ENCODE assay signal across 22 mouse cellular contexts in genomic region chr2:74675666-74676282, GRCm38 (mm10). TPM values are rescaled to one million over a fixed set of nuclear protein-coding genes. Genes with fewer than 3 reads are reported as not detected.
DNase-seq lines count a peak whose midpoint lies in the region; ATAC-seq and TF ChIP-seq lines count a peak whose summit lies in the region.
"Had no signal": no experiment of that assay in that cellular context is flagged by ENCODE, and none has a peak within 500 bp of the region (broad histone marks: within the 10 kb centered on the region; RNA-seq: fewer than 3 reads in every experiment).

No protein-coding gene starts in this region.

- peak overlapping the region; percentile 28 for H3K4me3 ChIP-seq in kidney, embryonic 16.5 days (ENCODE audit: low read length)
- H3K4me3 ChIP-seq in E14TG2a.4 (replicated peaks; ENCODE audit: low read length), result peak overlapping the region; percentile 54
- 0 out of 2 replicates have a peak overlapping the region, but pooled peaks have one; percentile 5 for H3K4me3 ChIP-seq in ES-Bruce4 (ENCODE audit: low read depth, low read length)
- H3K4me3 ChIP-seq in limb, embryonic 13.5 days, result peak overlapping the region; percentile 79
- H3K4me3 ChIP-seq: forebrain, embryonic 10.5 days; hindbrain, embryonic 15.5 days had no signal

- TF ChIP-seq CTCF in E14TG2a.4 (conservative IDR thresholded peaks at IDR 0.05; ENCODE audit: low read length) (no peak), ES-Bruce4 (IDR thresholded peaks at IDR 0.05; ENCODE audit: low read depth, low read length) (no peak)

- peaks cover 66% of the 10 kb centered on the region for H3K27me3 ChIP-seq in kidney, embryonic 16.5 days (ENCODE audit: insufficient read depth, low read length)
- H3K27me3 ChIP-seq in E14TG2a.4 (ENCODE audit: insufficient read depth, low read length), result peaks cover 99% of the 10 kb centered on the region
- H3K27me3 ChIP-seq in ES-Bruce4 (ENCODE audit: control insufficient read depth, insufficient read depth, low read length, poor library complexity, severe bottlenecking), result peaks cover 61% of the 10 kb centered on the region
- peaks cover 61% of the 10 kb centered on the region for H3K27me3 ChIP-seq in limb, embryonic 13.5 days

- peaks cover 56% of the 10 kb centered on the region for H3K4me1 ChIP-seq in kidney, embryonic 16.5 days (ENCODE audit: insufficient read depth, low read length)
- H3K4me1 ChIP-seq in E14TG2a.4 (replicated peaks; ENCODE audit: low read depth, low read length), result peaks cover 52% of the 10 kb centered on the region
- peaks cover 2% of the 10 kb centered on the region for H3K4me1 ChIP-seq in ES-Bruce4 (ENCODE audit: control insufficient read depth, insufficient read depth, low read length)
- H3K4me1 ChIP-seq in limb, embryonic 13.5 days, result peaks cover 32% of the 10 kb centered on the region

- WGBS in kidney, embryonic 16.5 days, result 24% methylated on average over 24 of the region's 24 CpGs
- WGBS in limb, embryonic 13.5 days, result 10% methylated on average over 24 of the region's 24 CpGs

- H3K9ac ChIP-seq in kidney, embryonic 16.5 days (replicated peaks; ENCODE audit: low read length), result peak overlapping the region; percentile 58
- H3K9ac ChIP-seq in ES-Bruce4 (ENCODE audit: low read depth, poor library complexity, severe bottlenecking), result no peak overlapping the region
- H3K9ac ChIP-seq in limb, embryonic 13.5 days, result peak overlapping the region; percentile 99
- H3K9ac ChIP-seq: hindbrain, embryonic 15.5 days; liver, embryonic 14.5 days had no signal

- TF ChIP-seq POLR2A in ES-Bruce4 (IDR thresholded peaks at IDR 0.05; ENCODE audit: insufficient read depth, low read length), result no peak

- no peak for DNase-seq in kidney, adult 18-20 months
- no peak for DNase-seq in right cerebral cortex, postnatal 36 days (ENCODE audit: low spot score in 2 of 2)
- DNase-seq: adrenal gland, postnatal 25 days; kidney, adult 9 months; layer of hippocampus, adult 9-11 months; lung, postnatal 10 days; right cerebral cortex, postnatal 25 days had no signal

- peak overlapping the region; percentile 61 for H3K27ac ChIP-seq in kidney, embryonic 16.5 days (ENCODE audit: low read length)
- H3K27ac ChIP-seq in ES-Bruce4 (ENCODE audit: insufficient read depth, low read length), result no peak overlapping the region
- peak overlapping the region; percentile 97 for H3K27ac ChIP-seq in limb, embryonic 13.5 days
- H3K27ac ChIP-seq: forebrain, embryonic 10.5 days; hindbrain, embryonic 15.5 days; liver, embryonic 14.5 days had no signal

- no peaks in the 10 kb centered on the region for H3K9me3 ChIP-seq in kidney, embryonic 16.5 days (ENCODE audit: low read length)
- H3K9me3 ChIP-seq in E14TG2a.4 (ENCODE audit: low read length) (peaks cover 17% of the 10 kb centered on the region), ES-Bruce4 (replicated peaks; ENCODE audit: control insufficient read depth, insufficient read depth, low read length, poor library complexity, severe bottlenecking) (no peaks in the 10 kb centered on the region)
- H3K9me3 ChIP-seq in limb, embryonic 13.5 days, result no peaks in the 10 kb centered on the region
- H3K9me3 ChIP-seq: forebrain, embryonic 10.5 days; hindbrain, embryonic 15.5 days had no signal

- TF ChIP-seq EP300 in ES-Bruce4 (IDR thresholded peaks at IDR 0.05; ENCODE audit: insufficient read depth, low read depth, low read length), result no peak

- ATAC-seq in kidney, embryonic 16.5 days (ENCODE audit: low FRiP score, low TSS enrichment), result 0 out of 2 replicates have a peak, but pooled peaks have one; percentile 0
- no peak for ATAC-seq in limb, embryonic 13.5 days (ENCODE audit: low FRiP score, low read depth)
- no peak for ATAC-seq in erythroid progenitor cell, adult 5-6 weeks (replicated peaks; ENCODE audit: low FRiP score, poor library complexity, severe bottlenecking)
- ATAC-seq: activated CD4-positive, CD25-positive, alpha-beta regulatory T cell, adult 4 months; CD4-positive, CD25-positive, alpha-beta regulatory T cell, adult 4 months had no signal

- peak overlapping the region; percentile 51 for H3K4me2 ChIP-seq in kidney, embryonic 16.5 days (replicated peaks; ENCODE audit: low read depth, low read length)
- peak overlapping the region; percentile 75 for H3K4me2 ChIP-seq in limb, embryonic 13.5 days (replicated peaks)
- H3K4me2 ChIP-seq: hindbrain, embryonic 15.5 days; midbrain, embryonic 11.5 days had no signal

- no peaks in the 10 kb centered on the region for H3K36me3 ChIP-seq in kidney, embryonic 16.5 days (ENCODE audit: insufficient read depth, low read length)
- H3K36me3 ChIP-seq in E14TG2a.4 (ENCODE audit: insufficient read depth, low read length) (no peaks in the 10 kb centered on the region), ES-Bruce4 (ENCODE audit: control insufficient read depth, insufficient read depth, low read length, poor library complexity, severe bottlenecking) (no peaks in the 10 kb centered on the region)
- H3K36me3 ChIP-seq in limb, embryonic 13.5 days, result peaks cover under 1% of the 10 kb centered on the region; the same call in 1 of the 2 replicates
- H3K36me3 ChIP-seq: forebrain, embryonic 10.5 days; hindbrain, embryonic 15.5 days had no signal

RNA-seq across cellular contexts. Expression of gene Hoxd12, which starts 1.0 kb away (rescaled TPM):
- polyA plus RNA-seq in kidney, embryonic 16.5 days (2015; fragmentation: Nextera tagmentation; extraction: Ambion mirVana), result 4.5 and 4.7 TPM in 2 replicates
- not detected in 2 replicates for polyA plus RNA-seq in ES-Bruce4 (2011; ENCODE audit: insufficient read depth, insufficient read length, low read depth, missing spikeins)
- 59.3 and 67.1 TPM in 2 replicates for polyA plus RNA-seq in limb, embryonic 13.5 days (2015; fragmentation: Nextera tagmentation; extraction: Ambion mirVana)
- not detected in 2 replicates for total RNA-seq in erythroid progenitor cell, adult 5-6 weeks (2015; ENCODE audit: low replicate concordance)
- total RNA-seq in erythroid progenitor cell, adult 5-6 weeks (2017; ENCODE audit: low replicate concordance), result not detected in 2 replicates
- total RNA-seq: adrenal gland, postnatal 25 days; left cerebral cortex, postnatal 10 days had no signal
- polyA plus RNA-seq: activated CD4-positive, CD25-positive, alpha-beta regulatory T cell, adult 4 months; CD4-positive, CD25-positive, alpha-beta regulatory T cell, adult 4 months; embryonic facial prominence, embryonic 11.5 days; forebrain, embryonic 10.5 days; heart, embryonic 16.5 days; hindbrain, embryonic 15.5 days; midbrain, embryonic 11.5 days had no signal

RNA-seq across cellular contexts. Expression of gene Hoxd11, which starts 3.6 kb away (rescaled TPM):
- polyA plus RNA-seq in kidney, embryonic 16.5 days (2015; fragmentation: Nextera tagmentation; extraction: Ambion mirVana), result 13.9 and 17.9 TPM in 2 replicates
- polyA plus RNA-seq in ES-Bruce4 (2011; ENCODE audit: insufficient read depth, insufficient read length, low read depth, missing spikeins), result not detected in 2 replicates
- 19.1 TPM in 2 replicates for polyA plus RNA-seq in limb, embryonic 13.5 days (2015; fragmentation: Nextera tagmentation; extraction: Ambion mirVana)
- not detected in 2 replicates for total RNA-seq in erythroid progenitor cell, adult 5-6 weeks (2015; ENCODE audit: low replicate concordance)
- not detected in 2 replicates for total RNA-seq in erythroid progenitor cell, adult 5-6 weeks (2017; ENCODE audit: low replicate concordance)
- total RNA-seq: adrenal gland, postnatal 25 days; left cerebral cortex, postnatal 10 days had no signal
- polyA plus RNA-seq: activated CD4-positive, CD25-positive, alpha-beta regulatory T cell, adult 4 months; CD4-positive, CD25-positive, alpha-beta regulatory T cell, adult 4 months; embryonic facial prominence, embryonic 11.5 days; forebrain, embryonic 10.5 days; heart, embryonic 16.5 days; hindbrain, embryonic 15.5 days; midbrain, embryonic 11.5 days had no signal

RNA-seq across cellular contexts. Expression of gene Hoxd13, which starts 7.7 kb away (rescaled TPM):
- 0.24 and 0.36 TPM in 2 replicates for polyA plus RNA-seq in kidney, embryonic 16.5 days (2015; fragmentation: Nextera tagmentation; extraction: Ambion mirVana)
- polyA plus RNA-seq in ES-Bruce4 (2011; ENCODE audit: insufficient read depth, insufficient read length, low read depth, missing spikeins), result not detected in 2 replicates
- polyA plus RNA-seq in limb, embryonic 13.5 days (2015; fragmentation: Nextera tagmentation; extraction: Ambion mirVana), result 48.5 and 55.5 TPM in 2 replicates
- total RNA-seq in erythroid progenitor cell, adult 5-6 weeks (2015; ENCODE audit: low replicate concordance), result not detected in 2 replicates
- total RNA-seq in erythroid progenitor cell, adult 5-6 weeks (2017; ENCODE audit: low replicate concordance), result not detected in 2 replicates
- total RNA-seq: adrenal gland, postnatal 25 days; left cerebral cortex, postnatal 10 days had no signal
- polyA plus RNA-seq: activated CD4-positive, CD25-positive, alpha-beta regulatory T cell, adult 4 months; CD4-positive, CD25-positive, alpha-beta regulatory T cell, adult 4 months; embryonic facial prominence, embryonic 11.5 days; forebrain, embryonic 10.5 days; heart, embryonic 16.5 days; hindbrain, embryonic 15.5 days; midbrain, embryonic 11.5 days had no signal

RNA-seq across cellular contexts. Expression of gene Hoxd10, which starts 15.9 kb away (rescaled TPM):
- 33.5 and 38.5 TPM in 2 replicates for polyA plus RNA-seq in kidney, embryonic 16.5 days (2015; fragmentation: Nextera tagmentation; extraction: Ambion mirVana)
- not detected in 2 replicates for polyA plus RNA-seq in ES-Bruce4 (2011; ENCODE audit: insufficient read depth, insufficient read length, low read depth, missing spikeins)
- polyA plus RNA-seq in limb, embryonic 13.5 days (2015; fragmentation: Nextera tagmentation; extraction: Ambion mirVana), result 26.0 and 26.2 TPM in 2 replicates
- not detected in 2 replicates for total RNA-seq in erythroid progenitor cell, adult 5-6 weeks (2015; ENCODE audit: low replicate concordance)
- total RNA-seq in erythroid progenitor cell, adult 5-6 weeks (2017; ENCODE audit: low replicate concordance), result not detected in 2 replicates
- total RNA-seq: adrenal gland, postnatal 25 days; left cerebral cortex, postnatal 10 days had no signal
- polyA plus RNA-seq: activated CD4-positive, CD25-positive, alpha-beta regulatory T cell, adult 4 months; CD4-positive, CD25-positive, alpha-beta regulatory T cell, adult 4 months; embryonic facial prominence, embryonic 11.5 days; forebrain, embryonic 10.5 days; heart, embryonic 16.5 days; hindbrain, embryonic 15.5 days; midbrain, embryonic 11.5 days had no signal

RNA-seq across cellular contexts. Expression of gene Evx2, which starts 16.4 kb away (rescaled TPM):
- not detected in 2 replicates for polyA plus RNA-seq in kidney, embryonic 16.5 days (2015; fragmentation: Nextera tagmentation; extraction: Ambion mirVana)
- not detected in 2 replicates for polyA plus RNA-seq in ES-Bruce4 (2011; ENCODE audit: insufficient read depth, insufficient read length, low read depth, missing spikeins)
- 2.3 and 3.2 TPM in 2 replicates for polyA plus RNA-seq in limb, embryonic 13.5 days (2015; fragmentation: Nextera tagmentation; extraction: Ambion mirVana)
- total RNA-seq in erythroid progenitor cell, adult 5-6 weeks (2015; ENCODE audit: low replicate concordance), result not detected in 2 replicates
- not detected in 2 replicates for total RNA-seq in erythroid progenitor cell, adult 5-6 weeks (2017; ENCODE audit: low replicate concordance)
- total RNA-seq: adrenal gland, postnatal 25 days; left cerebral cortex, postnatal 10 days had no signal
- polyA plus RNA-seq: activated CD4-positive, CD25-positive, alpha-beta regulatory T cell, adult 4 months; CD4-positive, CD25-positive, alpha-beta regulatory T cell, adult 4 months; forebrain, embryonic 10.5 days; gonadal fat pad, adult 2 months; heart, embryonic 16.5 days had no signal

Comparison
In these comparisons a context has a peak if more than half of its experiments do, and no peak if none do; other contexts are left out.
1. H3K4me3 ChIP-seq: peak in every context shown above with its lines; median percentile 79 in limb, embryonic 13.5 days; 54 in E14TG2a.4; 28 in kidney, embryonic 16.5 days; 5 in ES-Bruce4.
2. RNA of gene Hoxd12, which starts 1.0 kb away (polyA plus RNA-seq): 59.3 to 67.1 TPM in limb, embryonic 13.5 days; 4.5 to 4.7 TPM in kidney, embryonic 16.5 days and not detected in ES-Bruce4; every median in the first group is over 10 times any median in the second.
3. RNA of gene Hoxd11, which starts 3.6 kb away (polyA plus RNA-seq): 19.1 TPM in limb, embryonic 13.5 days and 13.9 to 17.9 TPM in kidney, embryonic 16.5 days; not detected in ES-Bruce4; every median in the first group is over 10 times any median in the second.
4. RNA of gene Hoxd13, which starts 7.7 kb away (polyA plus RNA-seq): 48.5 to 55.5 TPM in limb, embryonic 13.5 days; 0.24 to 0.36 TPM in kidney, embryonic 16.5 days and not detected in ES-Bruce4; every median in the first group is over 10 times any median in the second.